Mouse (Mus musculus) CD4-positive, CD25-positive, alpha-beta regulatory T cell, adult 4 months (primary cell): Measurements from ENCODE around the gene Gm21915. TPM values are rescaled to one million over a fixed set of nuclear protein-coding genes. Genes with fewer than 3 reads are reported as not detected.

Experiments used
- ATAC-seq: one replicate; pipeline ENCODE4 v1.8.0; 2017
- polyA plus RNA-seq, 2 experiments: library from polyadenylated mRNA; unstranded; fragments of 100-300 nt; shearing (Covaris generic); gene quantifications; one replicate each; pipeline ENCODE4 v1.2.1; 2017

Gene Gm21915
- polyA plus RNA-seq, 2 experiments from 2014 or later = not detected

DNA sequence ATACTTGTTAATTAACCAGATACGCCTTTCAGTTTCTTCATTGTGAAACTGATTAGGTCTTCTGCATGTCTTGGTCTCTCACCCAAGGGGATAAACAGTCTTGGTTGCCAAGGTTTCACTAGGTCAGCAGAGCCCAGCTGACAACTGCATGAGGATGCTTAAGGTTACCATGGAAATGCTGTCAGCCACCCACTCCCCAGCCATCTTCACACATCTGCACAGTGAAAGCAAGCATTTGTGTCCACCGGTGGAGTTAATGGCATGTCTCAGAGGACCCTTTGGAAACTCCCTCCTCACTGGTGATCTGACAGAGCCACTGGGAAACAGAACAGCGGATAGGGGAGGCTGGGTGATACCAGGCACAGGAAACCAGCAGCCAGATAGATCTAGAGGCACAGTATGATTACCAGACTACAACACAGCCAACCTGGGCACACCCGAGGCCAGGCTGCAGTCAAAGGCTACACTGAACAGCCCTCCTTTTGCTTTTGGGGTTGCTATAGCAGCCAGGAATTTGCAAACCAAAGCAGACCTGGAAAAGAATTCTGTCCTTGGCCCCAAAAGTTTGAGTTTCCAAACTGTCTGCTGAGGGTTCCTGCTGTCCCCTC lies 1.0 kb downstream of the Gm21915 start:
- no peak for ATAC-seq

DNA sequence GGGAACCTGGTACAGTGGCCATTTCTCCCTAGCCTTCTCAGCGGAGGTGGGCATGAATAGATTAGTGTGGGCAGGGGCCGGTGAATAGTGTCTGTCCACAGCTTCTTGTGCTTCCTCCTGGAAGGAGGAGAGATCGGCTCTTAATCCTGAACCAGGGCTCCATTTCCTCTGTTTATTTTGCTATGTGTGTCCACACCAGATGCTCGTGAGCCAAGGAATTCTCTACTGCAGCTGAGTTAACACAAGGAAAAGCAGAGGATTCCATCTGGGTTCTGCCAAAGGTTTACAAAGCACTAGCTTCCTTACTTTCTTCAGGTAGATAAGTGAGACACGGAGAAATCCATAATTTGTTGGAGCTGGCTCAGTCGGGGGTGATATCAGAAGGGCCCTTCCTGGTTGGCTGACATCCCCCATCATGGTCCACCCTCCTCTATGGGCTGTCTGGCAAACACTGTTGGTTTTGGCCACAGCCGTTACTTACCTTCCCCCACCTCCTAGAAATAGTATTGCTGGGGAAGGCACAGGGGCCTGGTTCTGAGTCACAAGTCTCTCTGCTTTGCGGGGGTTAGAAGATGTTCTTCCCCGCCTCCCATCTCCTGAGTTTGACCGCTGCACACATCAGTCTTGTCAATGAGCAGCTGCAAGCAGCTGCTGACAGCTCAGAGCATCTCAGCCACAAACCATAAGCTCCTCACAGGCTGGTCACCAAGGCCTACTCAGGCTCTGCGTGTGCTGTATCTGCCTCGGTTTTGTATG lies 5.0 kb downstream of the Gm21915 start:
- ATAC-seq = no peak

DNA sequence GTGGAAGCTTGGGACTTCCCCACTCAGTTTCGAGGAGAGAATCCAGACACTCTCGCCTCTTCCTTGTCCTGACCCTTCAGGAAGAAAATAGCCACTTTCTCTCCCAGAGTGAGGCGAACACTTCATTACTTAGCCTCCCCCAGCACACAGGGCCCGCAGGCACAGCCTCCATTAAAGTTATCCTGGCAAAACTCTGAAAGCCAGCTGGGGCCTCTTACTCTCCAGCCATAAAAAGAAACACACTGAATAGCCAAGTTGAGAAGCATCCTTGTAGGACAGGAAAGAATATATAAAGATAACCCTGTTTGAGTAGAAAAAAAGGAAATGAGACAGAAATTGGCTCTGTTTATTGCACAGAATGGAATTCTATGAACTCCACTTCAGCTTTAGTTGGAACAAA lies 8.2 kb downstream of the Gm21915 start:
- no peak for ATAC-seq

DNA sequence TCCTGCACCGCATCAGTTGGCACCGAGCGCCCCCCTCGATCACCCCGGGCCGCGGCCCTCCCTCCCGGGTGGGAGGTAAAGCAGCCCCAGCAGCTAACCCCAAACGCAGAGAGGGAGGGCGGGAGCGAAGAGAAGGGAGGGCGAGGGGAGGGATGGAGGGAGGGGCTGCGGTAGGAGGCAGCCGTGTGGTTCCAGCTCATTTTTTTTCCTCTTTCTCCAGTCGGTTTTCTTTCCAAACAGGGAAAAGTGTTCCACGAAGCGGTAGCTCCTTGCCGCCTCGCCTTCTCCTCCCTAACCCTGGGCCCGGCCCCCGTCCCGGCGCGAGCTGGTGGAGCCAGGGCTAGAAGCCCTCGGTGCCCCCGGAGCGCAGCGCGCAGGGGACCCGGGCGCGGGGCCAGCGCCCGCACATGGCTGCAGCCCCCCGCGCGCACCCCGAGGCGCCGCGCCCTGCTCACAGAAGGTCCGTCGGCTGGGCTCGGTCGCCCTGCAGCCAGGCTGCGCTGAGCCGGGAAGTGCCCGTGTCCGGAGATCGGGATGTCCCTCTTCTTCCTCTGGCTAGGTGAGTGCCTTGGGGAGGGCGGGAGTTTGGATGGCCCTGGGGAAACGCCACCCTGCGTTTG lies 15.5 kb downstream of the Gm21915 start, which contains the start of gene Clmp:
TSS of gene Clmp (plus strand) at position 162 of the 620 bp plus-strand sequence.
- no peak for ATAC-seq

DNA sequence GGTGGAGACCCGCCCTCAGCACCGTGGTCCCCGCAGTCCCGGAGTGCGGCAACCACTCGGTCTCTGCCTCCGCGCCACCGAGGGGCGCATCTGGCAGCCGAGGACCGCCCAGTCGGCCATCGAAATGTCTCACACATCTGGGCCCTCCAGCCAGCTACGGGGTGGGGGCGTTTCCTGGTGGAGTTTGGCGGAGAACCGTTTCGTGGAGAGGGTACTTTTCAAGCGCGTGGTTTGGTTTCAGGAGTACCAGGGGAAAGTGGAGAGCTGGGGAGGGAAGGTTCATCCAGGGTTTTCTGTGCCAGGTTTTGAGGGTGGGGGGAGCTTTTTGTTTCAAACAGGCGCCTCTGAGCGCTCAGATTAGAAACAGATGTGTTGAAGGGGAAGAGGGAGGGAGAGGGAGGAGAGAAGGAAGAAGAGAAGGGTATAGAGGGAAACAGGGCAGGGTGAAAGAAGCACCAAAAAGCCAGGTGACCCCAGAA lies 16.0 kb downstream of the Gm21915 start:
- no peak for ATAC-seq

DNA sequence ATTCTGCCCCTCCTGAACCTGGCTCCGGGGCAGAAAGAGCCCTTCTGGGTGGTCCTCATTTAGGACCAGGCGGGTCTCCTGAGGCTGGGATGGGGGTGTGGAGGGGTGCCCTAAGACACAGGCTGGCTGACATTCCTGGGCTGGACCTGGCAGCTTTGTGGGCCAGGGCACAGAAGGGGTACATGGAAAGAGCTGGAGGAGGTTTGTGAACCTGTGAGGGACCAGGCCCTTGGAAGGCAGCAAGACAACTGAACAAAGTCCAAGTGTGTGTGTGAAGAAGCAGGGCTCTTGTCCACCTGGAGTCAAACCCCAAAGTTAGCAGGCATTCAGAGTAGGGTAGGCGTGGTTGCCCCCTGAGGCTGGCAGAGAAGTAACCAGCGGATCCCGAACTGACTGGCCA lies 16.6 kb downstream of the Gm21915 start:
- ATAC-seq = no peak

DNA sequence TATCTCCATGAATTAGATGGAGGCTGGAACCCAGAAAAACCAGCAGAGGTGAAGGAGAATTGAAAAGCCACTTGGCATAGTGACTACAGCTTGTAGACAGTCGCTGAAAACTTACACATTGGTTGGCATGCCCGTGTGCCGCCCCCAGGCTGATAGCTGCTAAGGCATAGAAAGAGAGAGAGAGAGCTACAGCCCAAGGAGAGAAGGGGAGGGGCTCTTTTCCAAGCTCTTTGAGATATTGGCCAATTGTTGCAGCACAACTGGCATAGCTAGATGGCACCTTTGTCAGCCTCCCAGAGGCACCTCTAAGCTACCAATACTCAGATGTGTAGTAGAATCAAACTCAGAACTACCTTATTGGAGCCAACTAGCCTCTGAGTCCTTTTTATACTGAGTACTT lies 17.1 kb downstream of the Gm21915 start:
- no peak for ATAC-seq

DNA sequence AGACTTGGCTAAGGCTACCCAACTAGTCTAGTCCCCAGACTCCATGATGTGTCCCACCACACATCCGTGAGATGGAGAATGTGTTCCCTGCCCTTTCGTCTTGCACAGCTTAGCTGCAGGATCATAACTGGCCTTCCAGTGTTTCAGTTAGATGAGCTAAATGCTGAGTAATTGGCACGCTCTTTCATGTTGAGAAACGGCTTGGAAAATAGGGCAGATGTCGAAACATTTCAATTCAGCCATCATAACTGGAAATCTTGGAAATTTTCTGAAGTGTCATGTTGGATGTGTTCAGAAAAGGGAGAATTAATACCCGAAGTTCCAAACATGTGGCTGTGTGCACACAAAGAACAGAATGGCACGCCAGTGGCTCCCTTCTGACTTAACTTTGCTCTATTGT lies 20.1 kb downstream of the Gm21915 start:
- ATAC-seq = no peak

DNA sequence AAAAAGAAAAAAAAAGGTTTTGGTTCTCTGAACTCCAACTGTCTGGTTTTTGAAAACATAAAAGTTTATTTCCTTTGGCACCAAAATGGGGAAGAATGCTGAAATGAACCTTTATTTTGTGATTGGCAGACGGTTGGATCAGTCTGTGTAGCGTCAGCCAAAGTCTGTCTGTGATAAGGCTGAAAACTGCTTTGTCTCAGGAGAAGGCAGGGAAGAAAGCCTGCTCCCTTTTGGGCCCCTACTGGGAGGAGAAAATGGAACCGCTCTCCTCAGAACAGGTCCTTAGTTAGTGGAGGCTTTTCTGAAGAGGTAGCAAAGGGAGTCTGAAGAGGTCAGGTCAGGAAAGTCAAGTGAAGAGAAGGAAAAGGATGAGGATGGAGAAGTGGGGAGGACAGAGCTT lies 22.6 kb downstream of the Gm21915 start:
- no peak for ATAC-seq

DNA sequence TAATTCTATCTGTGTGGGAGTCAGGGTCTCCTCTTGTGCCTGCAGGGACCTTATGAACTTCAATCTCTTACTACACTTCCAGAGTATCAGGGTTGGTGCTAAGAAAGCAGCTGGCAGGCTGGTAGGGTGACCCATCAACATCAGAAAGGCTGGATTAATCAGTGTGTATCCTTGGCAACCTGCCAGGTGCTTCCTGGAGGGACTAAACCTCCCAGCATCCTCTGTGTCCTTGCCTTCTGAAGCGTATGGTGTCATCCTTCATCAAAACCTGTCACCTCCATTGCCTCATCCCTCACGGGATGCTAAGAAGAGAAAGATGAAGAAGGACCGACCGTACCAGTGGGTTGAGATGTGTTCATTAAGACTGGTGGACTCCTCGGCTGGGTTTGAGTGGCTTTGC lies 23.4 kb downstream of the Gm21915 start:
- ATAC-seq = no peak

DNA sequence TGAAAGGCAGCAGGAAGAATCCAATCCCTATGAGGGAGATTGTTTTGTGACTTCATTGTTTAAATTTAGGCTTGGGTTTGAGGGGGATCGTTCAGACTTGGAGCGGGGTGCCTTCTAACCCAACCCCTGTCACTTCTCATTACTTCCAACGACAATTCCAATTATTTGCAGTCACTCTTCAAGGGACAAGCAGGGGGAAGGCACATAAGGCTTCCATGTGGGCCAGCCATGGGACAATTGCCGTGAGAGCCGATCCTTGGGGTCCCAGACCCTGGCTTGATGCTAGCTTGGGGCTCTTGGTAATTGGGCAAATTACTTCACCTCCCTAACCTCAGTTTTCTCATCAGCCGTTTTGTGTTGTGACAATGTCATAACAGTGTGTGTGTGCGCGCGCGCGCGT lies 23.9 kb downstream of the Gm21915 start:
- no peak for ATAC-seq

DNA sequence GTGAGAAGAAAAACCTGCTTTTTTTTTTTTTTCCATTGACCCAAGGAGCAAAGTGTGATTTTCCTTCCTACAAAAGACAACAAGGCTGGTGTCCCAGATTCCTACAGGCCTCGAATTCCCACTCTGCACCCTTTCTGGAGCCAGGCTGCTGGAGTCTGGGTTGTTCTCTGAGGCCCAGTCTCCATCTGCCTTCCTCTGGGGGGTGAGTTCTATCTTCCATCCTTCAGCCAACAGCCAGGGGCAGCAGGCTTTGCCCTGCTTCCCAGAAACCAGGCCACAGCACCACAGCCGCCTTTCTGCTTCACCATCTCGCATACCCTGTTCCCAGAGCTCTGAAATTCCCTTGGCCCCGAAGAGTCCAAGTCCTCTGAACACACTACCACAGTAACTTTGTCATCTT lies 25.7 kb downstream of the Gm21915 start:
- no peak for ATAC-seq

DNA sequence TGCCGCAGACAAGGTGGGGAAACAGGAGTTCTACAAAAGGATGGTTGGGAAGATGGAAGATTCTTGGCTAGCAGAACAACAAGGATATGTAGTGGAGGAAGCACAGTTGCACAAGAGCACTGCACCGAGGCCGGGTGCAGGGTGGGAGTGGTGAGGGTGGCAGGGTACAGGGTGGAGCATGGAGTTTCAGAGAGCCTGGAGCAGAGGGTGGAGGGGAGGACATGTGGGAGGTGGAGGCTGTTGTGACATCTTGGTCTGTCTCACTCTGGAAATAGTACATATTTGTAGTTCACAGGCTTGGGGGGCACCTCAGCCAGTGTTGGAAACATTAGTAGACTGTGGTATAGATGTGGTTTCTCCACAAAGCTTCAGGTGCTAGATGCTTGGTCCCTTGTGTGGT lies 28.8 kb downstream of the Gm21915 start:
- no peak for ATAC-seq

DNA sequence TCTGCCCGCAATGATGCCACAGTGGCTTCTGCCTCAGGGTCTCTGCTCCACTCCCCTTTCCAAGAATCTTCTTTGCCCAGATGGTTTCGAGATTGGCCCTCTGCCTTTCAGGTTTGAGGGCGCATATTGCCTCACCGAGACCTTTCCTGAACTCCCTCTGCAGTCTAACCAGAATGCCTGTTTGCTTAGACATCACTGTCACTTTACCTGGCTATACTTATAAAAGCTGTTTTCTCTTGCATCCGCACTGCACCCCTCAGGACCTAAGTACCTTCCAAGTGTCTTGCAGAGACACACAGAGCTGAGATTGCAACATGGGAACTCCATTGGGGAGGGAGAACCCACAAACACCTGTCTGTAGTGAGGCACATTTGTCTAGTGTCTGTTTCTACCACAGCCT lies 29.8 kb downstream of the Gm21915 start:
- ATAC-seq = no peak

DNA sequence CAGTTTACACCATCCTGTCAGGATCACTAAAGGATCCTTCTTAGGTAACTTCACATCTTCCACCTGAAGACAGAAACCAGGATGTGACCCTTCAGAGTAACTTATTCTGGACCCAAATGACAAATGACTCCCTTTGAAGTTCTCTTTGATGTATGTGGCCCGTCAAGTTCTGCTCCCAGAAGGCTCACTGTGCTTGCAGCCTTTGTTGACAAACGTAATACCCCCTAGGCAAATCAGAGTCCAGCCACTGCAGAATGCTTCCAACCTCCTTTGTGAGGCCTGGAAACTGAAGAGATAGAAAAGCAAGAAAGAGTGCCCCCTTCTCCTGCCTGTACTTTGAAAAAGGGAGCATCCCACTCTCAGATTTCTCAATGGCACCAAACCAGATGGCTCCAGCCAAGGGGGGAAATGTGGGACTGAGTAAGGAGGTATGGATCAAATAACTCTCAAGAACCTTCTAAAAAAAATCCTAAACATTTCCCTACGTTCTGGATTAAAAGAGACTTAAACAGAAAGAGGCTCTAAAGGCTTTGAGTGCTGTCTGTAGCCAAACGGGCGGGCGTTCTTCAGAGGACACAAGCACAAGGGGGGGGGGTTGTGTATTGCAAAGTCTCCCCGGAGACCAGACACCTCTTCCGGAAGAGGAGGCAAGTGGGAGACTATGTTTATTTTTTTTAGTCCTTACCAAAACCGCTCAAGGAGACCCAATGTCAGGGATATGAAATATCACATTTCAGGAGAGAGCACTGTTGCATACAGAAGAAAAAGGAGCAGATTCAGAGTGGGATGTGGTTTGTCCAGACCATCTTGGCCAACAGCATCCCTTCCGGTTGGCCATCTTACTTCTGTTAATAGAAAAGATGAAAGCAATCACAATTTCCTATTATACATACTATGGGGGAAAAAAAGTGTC lies 34.2 kb downstream of the Gm21915 start:
- no peak for ATAC-seq

DNA sequence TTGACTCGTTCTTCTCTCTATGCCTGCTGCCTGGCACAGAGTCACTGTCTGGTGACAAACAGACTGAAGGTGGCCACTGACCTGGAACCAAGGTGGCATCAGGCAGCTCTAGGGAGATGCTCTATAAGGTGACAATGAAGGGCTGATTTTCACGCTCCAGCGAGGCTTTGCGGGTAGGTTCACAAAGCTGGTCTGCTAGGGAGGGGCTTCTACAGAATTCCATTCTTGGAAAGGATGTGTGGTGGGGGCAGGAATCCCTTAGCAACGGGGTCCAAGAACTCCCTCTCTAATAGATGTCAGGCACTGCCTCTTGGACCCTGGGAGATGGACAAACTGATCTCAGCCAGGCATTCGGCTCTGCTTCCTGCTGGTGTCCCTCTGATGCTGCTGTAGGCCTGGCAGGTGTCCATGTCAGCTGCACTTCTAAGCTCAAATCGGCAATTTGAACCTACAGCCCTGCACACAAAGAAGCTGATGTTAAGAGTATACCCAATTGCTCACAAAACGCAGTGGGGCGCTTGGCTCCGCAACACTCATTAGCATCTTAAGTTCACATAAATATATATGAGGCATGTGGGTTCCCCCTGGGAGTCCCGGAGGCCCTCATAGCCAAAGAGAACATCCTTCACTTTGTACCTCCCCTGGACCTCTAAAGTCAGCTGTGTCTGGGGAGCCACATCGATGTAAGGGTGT lies 38.2 kb downstream of the Gm21915 start:
- ATAC-seq = no peak

DNA sequence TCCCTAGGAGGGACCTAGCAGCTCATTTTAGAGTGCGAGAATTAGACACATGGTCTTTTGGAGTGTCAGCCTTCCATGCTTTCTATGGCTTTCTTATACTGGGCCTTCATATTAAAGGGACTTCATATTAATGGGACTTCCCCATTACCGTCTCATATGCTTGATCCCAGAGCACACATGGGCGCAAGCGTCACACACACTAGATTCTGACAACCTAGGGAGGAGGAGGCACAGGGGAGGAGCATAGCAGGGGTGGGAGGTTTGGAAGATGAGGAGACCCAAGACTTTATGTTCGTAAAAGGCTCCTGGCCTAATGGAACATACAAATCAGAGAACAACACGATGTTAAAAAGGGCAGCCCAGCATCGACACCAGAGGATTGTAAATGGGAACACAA lies 38.7 kb downstream of the Gm21915 start:
- ATAC-seq = no peak

DNA sequence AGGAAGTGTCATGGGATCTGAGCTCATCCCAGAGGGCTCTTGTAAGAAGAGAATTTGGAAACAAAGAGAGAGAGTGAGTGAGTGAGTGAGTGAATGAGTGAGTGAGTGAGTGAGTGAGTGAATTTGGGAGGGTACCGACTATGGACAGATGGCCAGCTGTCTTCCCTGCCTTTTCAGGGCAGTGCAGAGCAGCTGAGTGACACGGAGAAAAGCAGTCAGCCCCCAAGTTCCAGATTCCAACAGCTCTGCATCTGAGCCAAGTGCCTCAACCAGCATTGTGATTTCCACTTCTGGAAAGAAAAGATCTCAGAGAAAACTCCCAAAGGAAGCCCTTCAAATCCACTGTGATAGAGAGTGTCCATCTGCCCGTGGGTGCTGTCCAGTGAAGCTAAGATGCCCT lies 39.2 kb downstream of the Gm21915 start:
- no peak for ATAC-seq

DNA sequence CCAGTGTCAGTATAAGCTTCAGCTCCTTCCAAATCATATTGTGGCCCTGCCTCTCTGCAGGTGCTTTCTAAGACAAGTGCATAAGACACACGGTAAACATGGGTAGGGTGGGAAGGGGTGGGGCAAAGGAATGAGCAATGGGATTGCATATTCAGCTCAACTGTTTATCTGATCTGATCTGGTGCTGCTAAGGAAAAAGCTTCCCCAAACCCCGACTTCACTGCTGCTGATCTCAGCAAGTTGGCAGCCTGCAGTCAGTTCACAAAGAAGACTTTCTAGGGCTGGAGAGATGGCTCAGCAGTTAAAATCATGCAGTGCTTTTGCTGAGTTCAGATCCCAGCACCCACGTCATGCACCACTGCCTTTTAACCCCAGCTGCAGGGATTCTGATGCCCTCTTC lies 39.6 kb downstream of the Gm21915 start:
- no peak for ATAC-seq

DNA sequence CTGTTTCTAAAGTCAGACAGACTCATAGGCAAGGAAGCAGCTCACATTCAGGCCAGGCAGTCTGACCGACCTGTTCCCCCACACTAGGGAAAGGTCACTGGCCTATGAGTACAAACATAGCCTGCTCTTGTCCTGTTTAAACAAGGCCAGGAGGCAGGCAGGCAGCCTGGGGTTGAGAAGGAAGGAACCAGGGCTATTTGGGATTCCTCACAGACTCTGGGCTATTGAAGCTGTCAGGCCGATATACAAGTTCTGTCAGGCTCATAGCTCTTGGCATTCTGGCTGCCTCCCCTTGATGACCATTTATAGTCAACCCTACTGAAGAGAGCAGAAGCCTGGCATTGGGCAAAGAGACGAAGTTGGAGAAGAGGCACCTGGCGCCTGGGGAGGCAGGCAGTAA lies 41.2 kb downstream of the Gm21915 start:
- no peak for ATAC-seq

DNA sequence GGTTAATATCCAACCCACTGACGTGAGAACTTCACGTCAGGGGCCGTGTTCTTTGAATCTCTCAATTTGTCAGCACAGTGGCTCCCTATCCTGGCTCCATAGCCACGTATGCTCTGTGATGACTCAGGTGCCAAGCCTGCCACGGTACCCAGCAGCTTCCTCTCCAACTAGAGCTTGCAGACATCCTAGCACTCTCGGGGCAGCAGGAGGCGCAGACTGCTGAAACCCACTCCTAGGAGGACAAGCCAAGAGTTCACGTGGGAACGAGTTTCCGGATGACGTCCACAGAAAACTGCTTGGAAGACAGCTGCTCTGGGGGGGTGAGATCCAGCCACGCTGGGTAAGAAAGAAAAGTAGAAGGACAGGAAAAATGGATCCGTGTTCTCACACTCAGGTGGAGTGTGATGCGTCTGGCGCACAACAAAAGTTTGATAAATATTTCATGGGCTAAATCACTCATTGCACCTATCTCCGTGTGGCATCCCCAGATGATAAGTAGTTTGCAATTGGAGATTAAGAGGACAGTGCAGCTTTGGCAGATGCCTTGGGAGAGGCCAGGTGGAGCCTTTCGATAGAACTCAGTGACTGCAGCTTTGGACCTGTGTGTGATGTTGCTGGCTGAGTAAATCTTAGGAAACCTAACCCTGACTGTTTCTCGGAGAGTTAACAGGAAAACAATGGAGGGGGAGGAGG lies 46.9 kb downstream of the Gm21915 start:
- no peak for ATAC-seq

DNA sequence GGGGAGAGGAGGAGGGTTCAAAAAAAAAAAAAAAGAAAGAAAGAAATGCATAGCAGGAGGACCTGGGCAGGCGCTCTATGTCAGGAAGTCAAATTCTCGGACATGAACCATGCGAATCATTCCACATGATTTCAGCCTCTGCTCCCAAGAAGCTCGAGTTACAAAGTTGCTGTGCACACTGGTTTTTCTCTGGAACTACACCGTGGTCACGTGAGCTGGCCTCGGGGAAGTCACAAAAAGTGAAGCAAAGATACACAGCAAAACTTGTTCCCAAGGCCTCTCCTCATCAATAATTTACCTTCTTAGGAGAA lies 47.4 kb downstream of the Gm21915 start:
- ATAC-seq = no peak
